Mouse (Mus musculus) E14TG2a.4 (cell line): ENCODE data around the gene Wnt16.

Experiments
- CTCF ChIP-seq: conservative IDR thresholded peaks from 2 replicates; pipeline ENCODE4 v1.5.1; 2014; ENCODE audit warnings: low read length
- POU5F1 ChIP-seq: IDR thresholded peaks from 2 replicates; pipeline ENCODE4 v1.6.1; 2014; ENCODE audit warnings: low read length, borderline replicate concordance

GRCm38 (mm10) chr6:22330169-22330960, 42.3 kb downstream of the Wnt16 start:
- TF ChIP-seq CTCF: no peak
- TF ChIP-seq POU5F1: no peak
